Mouse (Mus musculus): ENCODE results near the gene C130074G19Rik. TPM values are rescaled to one million over a fixed set of nuclear protein-coding genes. Genes with fewer than 3 reads are reported as not detected.

C130074G19Rik gene
- total and polyA plus RNA-seq, 3 experiments: not detected

DNA sequence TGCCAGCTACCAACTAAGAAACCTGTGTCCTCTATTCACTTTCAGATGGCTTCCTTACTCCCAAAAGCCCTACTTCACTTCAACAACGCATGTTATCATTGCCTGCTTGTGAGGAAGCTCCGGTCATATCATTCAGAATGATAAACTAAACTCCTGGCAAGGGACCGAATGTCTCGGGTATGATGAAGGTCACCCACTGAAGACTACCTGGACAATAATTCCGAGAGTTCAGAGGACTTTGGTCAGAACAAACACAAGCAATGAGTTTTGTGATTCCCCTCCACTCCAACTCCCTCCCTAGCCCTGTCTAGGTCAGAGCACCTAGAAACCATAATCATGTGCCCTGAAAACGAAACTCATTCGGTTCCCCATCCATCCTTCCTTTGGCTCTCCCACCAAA, 1.2 kb downstream of the C130074G19Rik start:
- no peak for ATAC-seq (ENCODE audit: extremely low read depth, insufficient number of reproducible peaks, low FRiP score, poor library complexity, severe bottlenecking)
- H3K36me3 ChIP-seq (replicated peaks): no peaks in the 10 kb centered on the region
- no peak for DNase-seq (ENCODE audit: low spot score)
- TF ChIP-seq GATA2 (IDR thresholded peaks at IDR 0.05; ENCODE audit: borderline replicate concordance, low read depth, low read length): no peak
- no peak for TF ChIP-seq GATA1 (IDR thresholded peaks at IDR 0.05; ENCODE audit: borderline replicate concordance, low read length)
- TF ChIP-seq TAL1 (conservative IDR thresholded peaks at IDR 0.05; ENCODE audit: low read depth, low read length): no peak
- no peak for TF ChIP-seq CTCF (IDR thresholded peaks at IDR 0.05; ENCODE audit: low read depth, low read length)
- no peak for TF ChIP-seq POLR2AphosphoS5 (IDR thresholded peaks at IDR 0.05; ENCODE audit: insufficient replicate concordance, low read depth, low read length)
- no peaks in the 10 kb centered on the region; the same call in 1 of the 2 replicates for H3K9me3 ChIP-seq (replicated peaks)
- H3K4me1 ChIP-seq (ENCODE audit: insufficient read depth, low read depth, low read length): no peaks in the 10 kb centered on the region
- no peaks in the 10 kb centered on the region for H3K27me3 ChIP-seq (ENCODE audit: insufficient read depth, low read length)
- no peak overlapping the region for H3K4me3 ChIP-seq (ENCODE audit: low read depth, low read length)

DNA sequence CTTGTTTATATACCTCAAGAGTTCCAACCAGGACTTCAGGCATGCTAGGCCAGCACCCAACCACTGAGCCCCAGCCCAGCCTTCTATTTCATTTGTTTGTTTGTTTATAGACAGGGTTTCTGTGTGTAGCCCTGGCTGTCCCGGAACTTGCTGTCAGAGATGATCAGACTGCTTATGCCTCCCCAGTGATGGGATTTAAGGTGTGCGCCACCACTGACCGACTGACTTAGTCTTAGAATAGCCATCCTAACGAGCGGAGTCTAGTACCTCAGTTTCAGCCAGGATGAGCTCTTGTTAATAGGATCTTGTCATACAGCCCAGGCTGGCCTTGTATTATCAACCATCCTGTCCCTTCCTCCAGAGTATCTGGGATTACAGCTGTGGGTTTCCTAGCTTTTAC, 1.8 kb downstream of the C130074G19Rik start:
- Histone ChIP-seq H3K4me1 (ENCODE audit: insufficient read depth, low read depth, low read length) (no peaks in the 10 kb centered on the region), H3K4me3 (ENCODE audit: low read depth, low read length) (no peak overlapping the region), H3K36me3 (replicated peaks) (no peaks in the 10 kb centered on the region), H3K9me3 (replicated peaks) (no peaks in the 10 kb centered on the region; the same call in 1 of the 2 replicates), H3K27me3 (ENCODE audit: insufficient read depth, low read length) (no peaks in the 10 kb centered on the region)
- ATAC-seq (ENCODE audit: extremely low read depth, insufficient number of reproducible peaks, low FRiP score, poor library complexity, severe bottlenecking): no peak
- no peak for TF ChIP-seq POLR2AphosphoS5 (IDR thresholded peaks at IDR 0.05; ENCODE audit: insufficient replicate concordance, low read depth, low read length)
- no peak for TF ChIP-seq GATA1 (IDR thresholded peaks at IDR 0.05; ENCODE audit: borderline replicate concordance, low read length)
- no peak for TF ChIP-seq GATA2 (IDR thresholded peaks at IDR 0.05; ENCODE audit: borderline replicate concordance, low read depth, low read length)
- no peak for TF ChIP-seq TAL1 (conservative IDR thresholded peaks at IDR 0.05; ENCODE audit: low read depth, low read length)
- TF ChIP-seq CTCF (IDR thresholded peaks at IDR 0.05; ENCODE audit: low read depth, low read length): no peak
- DNase-seq (ENCODE audit: low spot score): no peak

DNA sequence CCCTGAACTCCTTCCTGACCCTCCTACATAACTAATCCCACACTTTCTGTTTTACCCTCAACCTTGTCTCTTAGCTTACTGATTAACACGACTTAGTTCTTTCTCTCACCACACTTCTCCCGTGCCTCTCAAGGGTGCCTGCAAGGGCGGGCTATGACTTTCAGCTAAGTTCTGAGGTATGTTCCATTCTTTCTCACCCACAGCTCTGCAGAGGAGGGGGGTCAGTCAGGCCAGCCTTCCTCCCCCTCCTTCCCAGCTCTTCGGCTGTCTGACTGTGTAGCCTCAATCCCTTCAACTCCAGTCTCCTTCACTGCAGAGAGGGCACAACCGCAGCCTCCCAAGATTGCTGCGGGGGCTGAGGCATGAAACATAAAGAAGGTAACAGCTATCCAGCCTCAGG, 4.2 kb downstream of the C130074G19Rik start:
- Histone ChIP-seq H3K4me3 (ENCODE audit: low read depth, low read length) (no peak overlapping the region), H3K36me3 (replicated peaks) (no peaks in the 10 kb centered on the region), H3K9me3 (replicated peaks) (no peaks in the 10 kb centered on the region; the same call in 1 of the 2 replicates), H3K27me3 (ENCODE audit: insufficient read depth, low read length) (no peaks in the 10 kb centered on the region), H3K4me1 (ENCODE audit: insufficient read depth, low read depth, low read length) (no peaks in the 10 kb centered on the region)
- DNase-seq (ENCODE audit: low spot score): no peak
- ATAC-seq (ENCODE audit: extremely low read depth, insufficient number of reproducible peaks, low FRiP score, poor library complexity, severe bottlenecking): no peak
- TF ChIP-seq GATA2 (IDR thresholded peaks at IDR 0.05; ENCODE audit: borderline replicate concordance, low read depth, low read length) (no peak), POLR2AphosphoS5 (IDR thresholded peaks at IDR 0.05; ENCODE audit: insufficient replicate concordance, low read depth, low read length) (no peak), GATA1 (IDR thresholded peaks at IDR 0.05; ENCODE audit: borderline replicate concordance, low read length) (no peak), TAL1 (conservative IDR thresholded peaks at IDR 0.05; ENCODE audit: low read depth, low read length) (no peak), CTCF (IDR thresholded peaks at IDR 0.05; ENCODE audit: low read depth, low read length) (no peak)

DNA sequence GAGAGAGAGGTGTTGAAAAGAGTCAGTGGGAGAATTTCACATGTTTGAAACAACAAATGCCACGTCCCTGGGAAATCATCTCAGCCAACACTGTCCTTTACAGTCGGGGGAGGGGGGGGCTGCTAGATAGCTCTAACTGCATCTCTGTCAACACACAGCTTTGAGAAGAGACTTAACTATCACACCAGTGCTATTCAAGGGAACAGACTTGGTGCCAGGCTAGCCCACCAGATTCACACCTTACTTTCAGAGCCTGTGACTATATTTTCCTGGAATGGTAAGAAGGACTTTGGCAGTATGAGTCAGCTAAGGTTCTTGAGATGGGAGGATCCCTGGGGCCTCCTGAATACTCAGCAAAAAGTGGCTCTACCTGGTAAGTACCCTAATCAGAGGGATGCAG, 5.7 kb downstream of the C130074G19Rik start:
- no peaks in the 10 kb centered on the region for H3K9me3 ChIP-seq (replicated peaks)
- TF ChIP-seq POLR2AphosphoS5 (IDR thresholded peaks at IDR 0.05; ENCODE audit: insufficient replicate concordance, low read depth, low read length): no peak
- no peaks in the 10 kb centered on the region for H3K27me3 ChIP-seq (ENCODE audit: insufficient read depth, low read length)
- no peak overlapping the region for H3K4me3 ChIP-seq (ENCODE audit: low read depth, low read length)
- no peaks in the 10 kb centered on the region for H3K4me1 ChIP-seq (ENCODE audit: insufficient read depth, low read depth, low read length)
- no peak for ATAC-seq (ENCODE audit: extremely low read depth, insufficient number of reproducible peaks, low FRiP score, poor library complexity, severe bottlenecking)
- H3K36me3 ChIP-seq (replicated peaks): no peaks in the 10 kb centered on the region
- no peak for DNase-seq (ENCODE audit: low spot score)

DNA sequence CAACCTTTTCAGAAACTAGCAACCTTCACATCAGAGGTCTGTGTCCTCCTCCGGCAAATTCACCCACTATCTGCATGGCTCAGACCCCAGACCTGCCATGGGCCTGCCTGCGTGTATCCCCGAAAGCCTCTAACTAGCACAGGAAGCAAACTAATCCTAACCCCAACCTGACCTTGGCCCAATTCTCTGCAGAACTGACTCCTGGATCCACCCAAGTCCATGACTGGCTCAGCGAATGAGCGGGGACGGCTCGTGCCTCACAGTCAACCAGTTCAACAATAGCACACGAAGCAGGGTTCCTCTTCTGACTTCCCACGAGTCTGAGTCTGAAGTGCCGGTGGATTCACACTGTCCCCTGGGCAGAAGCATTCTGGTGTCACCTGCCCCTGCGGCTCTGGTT, 9.1 kb downstream of the C130074G19Rik start:
- no peaks in the 10 kb centered on the region for H3K36me3 ChIP-seq (replicated peaks)
- no peak overlapping the region for H3K4me3 ChIP-seq (ENCODE audit: low read depth, low read length)
- H3K27me3 ChIP-seq (ENCODE audit: insufficient read depth, low read length): peaks cover 3% of the 10 kb centered on the region; the same call in 1 of the 2 replicates
- ATAC-seq (ENCODE audit: extremely low read depth, insufficient number of reproducible peaks, low FRiP score, poor library complexity, severe bottlenecking): no peak
- no peak for DNase-seq (ENCODE audit: low spot score)
- H3K9me3 ChIP-seq (replicated peaks): no peaks in the 10 kb centered on the region
- TF ChIP-seq GATA2 (IDR thresholded peaks at IDR 0.05; ENCODE audit: borderline replicate concordance, low read depth, low read length) (no peak), TAL1 (conservative IDR thresholded peaks at IDR 0.05; ENCODE audit: low read depth, low read length) (no peak), CTCF (IDR thresholded peaks at IDR 0.05; ENCODE audit: low read depth, low read length) (no peak), POLR2AphosphoS5 (IDR thresholded peaks at IDR 0.05; ENCODE audit: insufficient replicate concordance, low read depth, low read length) (no peak), GATA1 (IDR thresholded peaks at IDR 0.05; ENCODE audit: borderline replicate concordance, low read length) (no peak)
- H3K4me1 ChIP-seq (ENCODE audit: insufficient read depth, low read depth, low read length): no peaks in the 10 kb centered on the region

DNA sequence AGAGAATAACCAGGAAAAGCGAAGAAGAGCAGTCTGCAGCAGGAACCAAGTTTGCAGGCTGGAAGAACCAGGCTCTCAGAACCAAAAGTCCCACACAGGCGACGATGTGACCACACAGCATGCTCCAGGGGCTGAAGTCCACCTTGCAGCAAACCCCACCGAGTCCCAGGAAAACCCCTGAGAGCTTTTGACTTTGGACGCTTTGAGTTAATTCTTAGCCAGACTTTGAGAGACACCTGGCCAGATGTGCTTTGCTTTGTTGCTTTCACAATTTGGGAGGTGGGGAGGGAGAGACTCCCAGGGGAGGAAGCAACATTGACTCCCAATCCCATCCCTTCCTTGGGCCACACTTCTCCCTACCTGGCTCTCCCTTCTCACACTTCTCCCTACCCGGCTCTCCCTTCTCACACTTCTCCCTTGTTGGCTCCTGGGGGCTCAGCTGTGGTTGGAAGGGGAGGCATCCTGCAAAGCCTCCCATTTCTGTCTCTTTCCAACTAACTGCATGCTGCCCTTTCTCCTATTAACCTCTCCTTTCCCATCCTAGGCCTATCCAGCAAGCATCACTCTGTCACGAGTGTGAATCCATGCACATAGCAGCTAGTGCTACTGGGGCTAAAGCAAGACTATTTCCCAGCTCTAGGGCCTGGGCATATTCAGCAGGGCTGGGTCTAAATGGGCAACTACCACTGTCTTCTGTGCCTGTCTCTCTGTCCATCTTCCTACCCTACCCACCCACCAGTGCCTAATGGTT, 10.8 kb downstream of the C130074G19Rik start:
- Histone ChIP-seq H3K4me1 (ENCODE audit: insufficient read depth, low read depth, low read length) (no peaks in the 10 kb centered on the region), H3K4me3 (ENCODE audit: low read depth, low read length) (no peak overlapping the region), H3K9me3 (replicated peaks) (no peaks in the 10 kb centered on the region), H3K27me3 (ENCODE audit: insufficient read depth, low read length) (peaks cover 8% of the 10 kb centered on the region), H3K36me3 (replicated peaks) (no peaks in the 10 kb centered on the region)
- no peak for ATAC-seq (ENCODE audit: extremely low read depth, insufficient number of reproducible peaks, low FRiP score, poor library complexity, severe bottlenecking)
- TF ChIP-seq CTCF (IDR thresholded peaks at IDR 0.05; ENCODE audit: low read depth, low read length) (no peak), GATA2 (IDR thresholded peaks at IDR 0.05; ENCODE audit: borderline replicate concordance, low read depth, low read length) (no peak), GATA1 (IDR thresholded peaks at IDR 0.05; ENCODE audit: borderline replicate concordance, low read length) (no peak), POLR2AphosphoS5 (IDR thresholded peaks at IDR 0.05; ENCODE audit: insufficient replicate concordance, low read depth, low read length) (no peak), TAL1 (conservative IDR thresholded peaks at IDR 0.05; ENCODE audit: low read depth, low read length) (no peak)
- no peak for DNase-seq (ENCODE audit: low spot score)
